Mouse (Mus musculus) ES-E14 (cell line): ENCODE data around the gene Ghrhr. TPM values are rescaled to one million over a fixed set of nuclear protein-coding genes. Genes with fewer than 3 reads are reported as not detected.

Experiments used
- DNase-seq: peaks from one replicate; pipeline ENCODE4 v3.0.0-alpha.2; 2013; ENCODE audit warnings: low read depth, low spot score
- H3K27ac ChIP-seq: 2 replicates; pipeline ENCODE4 v1.5.1; 2012; ENCODE audit warnings: low read depth, mild to moderate bottlenecking, low read length, moderate library complexity, mixed read lengths; ENCODE audit not compliant: poor library complexity, insufficient read depth, severe bottlenecking
- H3K36me3 ChIP-seq: 2 replicates; pipeline ENCODE4 v1.6.1; 2012; ENCODE audit warnings: mild to moderate bottlenecking, low read length, moderate library complexity, mixed read lengths; ENCODE audit not compliant: control insufficient read depth, poor library complexity, insufficient read depth, severe bottlenecking
- H3K4me1 ChIP-seq, 2 experiments: fragments of 150-350 bp in 1 of 2; sonication (generic) in 1 of 2; 2 replicates each; pipeline ENCODE4 v1.6.1; 2012; ENCODE audit warnings: low read length in 2 of 2, mild to moderate bottlenecking in 1 of 2, mixed read lengths in 1 of 2; ENCODE audit not compliant: control insufficient read depth in 2 of 2, insufficient read depth in 2 of 2, poor library complexity in 1 of 2
- H3K4me3 ChIP-seq, 2 experiments: fragments of 150-350 bp in 1 of 2; sonication (generic) in 1 of 2; 2 replicates each; pipeline ENCODE4 v1.5.1; 2012; ENCODE audit warnings: low read length in 2 of 2, low read depth in 1 of 2, mild to moderate bottlenecking in 1 of 2, mixed read lengths in 1 of 2; ENCODE audit not compliant: insufficient read depth in 1 of 2, poor library complexity in 1 of 2, severe bottlenecking in 1 of 2
- H3K9ac ChIP-seq: 2 replicates; pipeline ENCODE4 v1.6.1; 2012; ENCODE audit warnings: low read depth, mild to moderate bottlenecking, low read length, mixed read lengths; ENCODE audit not compliant: poor library complexity, insufficient read depth, severe bottlenecking
- H3K9me3 ChIP-seq: fragments of 150-350 bp; sonication (generic); 2 replicates; pipeline ENCODE4 v1.6.1; 2012; ENCODE audit warnings: low read depth, mild to moderate bottlenecking, low read length; ENCODE audit not compliant: control insufficient read depth, insufficient read depth
- CHD2 ChIP-seq: IDR thresholded peaks from 2 replicates; pipeline ENCODE4 v1.6.1; 2014; ENCODE audit warnings: mild to moderate bottlenecking, low read depth, low read length, inconsistent platforms
- HCFC1 ChIP-seq: IDR thresholded peaks from 2 replicates; pipeline ENCODE4 v1.6.1; 2012; ENCODE audit warnings: low read length, inconsistent platforms, borderline replicate concordance; ENCODE audit not compliant: insufficient read depth
- MAFK ChIP-seq: IDR thresholded peaks from 2 replicates; pipeline ENCODE4 v1.6.1; 2014; ENCODE audit warnings: mild to moderate bottlenecking, low read depth, low read length, inconsistent platforms; ENCODE audit not compliant: insufficient read depth
- ZC3H11A ChIP-seq: IDR thresholded peaks from 2 replicates; pipeline ENCODE4 v1.6.1; 2012; ENCODE audit warnings: low read depth, mild to moderate bottlenecking, inconsistent platforms, low read length, borderline replicate concordance
- ZNF384 ChIP-seq: IDR thresholded peaks from 2 replicates; pipeline ENCODE4 v1.6.1; 2012; ENCODE audit warnings: low read depth, low read length, inconsistent platforms
- in situ Hi-C, 2 experiments: fragments of 600-800 bp; cut with MboI; formaldehyde crosslinking; loops; one replicate each; pipeline ENCODE4 v1.15.1; 2025; ENCODE audit warnings: low sequenced_read_pairs in 2 of 2, inconsistent platforms in 1 of 2; ENCODE audit not compliant: unreplicated experiment in 2 of 2
- total RNA-seq: library from RNA; depleted of rRNA; stranded (reverse); fragments of 300-350 nt; gene quantifications from 2 replicates; pipeline ENCODE4 v1.2.3, GENCODE M21; 2012

Gene Ghrhr
- total RNA-seq, 1 experiment, result not detected

GRCm38 (mm10) chr6:55384356-55384951 lies 8.4 kb downstream of the Ghrhr start:
- Histone ChIP-seq H3K4me3 (no peak overlapping the region), H3K27ac (no peak overlapping the region), H3K36me3 (no peaks in the 10 kb centered on the region), H3K4me1 (no peaks in the 10 kb centered on the region; a peak in 1 of 4 replicates), H3K9ac (no peak overlapping the region), H3K9me3 (no peaks in the 10 kb centered on the region)
- TF ChIP-seq CHD2 (no peak), MAFK (no peak), ZNF384 (no peak), HCFC1 (no peak), ZC3H11A (no peak)
- no peak for DNase-seq
- in situ Hi-C loops, result no loop called here

- Histone ChIP-seq H3K9ac (no peak overlapping the region), H3K9me3 (no peaks in the 10 kb centered on the region), H3K36me3 (no peaks in the 10 kb centered on the region), H3K4me3 (no peak overlapping the region), H3K27ac (no peak overlapping the region), H3K4me1 (no peaks in the 10 kb centered on the region; a peak in 1 of 4 replicates)
- DNase-seq, result no peak
- TF ChIP-seq CHD2 (no peak), ZC3H11A (no peak), MAFK (no peak), HCFC1 (no peak), ZNF384 (no peak)
- in situ Hi-C loops, result no loop called here
Measured at GRCm38 (mm10) chr6:55388546-55389169, 12.6 kb downstream of the Ghrhr start.

DNA sequence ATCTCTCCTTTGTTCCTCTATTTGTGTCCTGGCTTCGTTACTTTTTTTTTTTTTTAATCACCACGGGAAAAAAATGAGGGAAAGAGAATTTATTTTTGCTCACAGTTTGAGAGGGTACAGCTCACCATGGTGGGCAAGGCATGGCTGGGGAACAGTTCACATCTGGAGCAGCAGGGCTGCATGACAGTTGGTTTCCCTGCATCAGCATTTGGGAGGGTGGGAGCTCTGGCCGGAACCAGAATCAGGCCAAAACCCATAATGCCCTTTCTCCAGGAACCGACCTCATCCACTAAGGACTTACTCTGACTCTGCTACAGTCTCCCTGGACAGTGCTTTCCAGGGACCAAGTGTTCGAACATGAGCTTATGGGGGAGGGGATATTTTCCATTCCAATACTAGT lies 13.2 kb downstream of the Ghrhr start:
- Histone ChIP-seq H3K27ac (no peak overlapping the region), H3K9me3 (no peaks in the 10 kb centered on the region), H3K36me3 (no peaks in the 10 kb centered on the region), H3K4me3 (no peak overlapping the region), H3K4me1 (no peaks in the 10 kb centered on the region; a peak in 1 of 4 replicates), H3K9ac (no peak overlapping the region)
- TF ChIP-seq HCFC1, result no peak
- TF ChIP-seq MAFK, result no peak
- no peak for TF ChIP-seq ZC3H11A
- no peak for TF ChIP-seq CHD2
- no peak for TF ChIP-seq ZNF384
- in situ Hi-C loops, result no loop called here
- DNase-seq, result no peak

- Histone ChIP-seq H3K9ac (no peak overlapping the region), H3K9me3 (no peaks in the 10 kb centered on the region), H3K4me3 (no peak overlapping the region), H3K4me1 (no peaks in the 10 kb centered on the region; a peak in 1 of 4 replicates), H3K27ac (no peak overlapping the region), H3K36me3 (no peaks in the 10 kb centered on the region)
- in situ Hi-C loops, result loop anchor here (5.0 to 10.0 kb wide), 2 partner anchors 120 to 123 kb away; no protein-coding TSS in a partner anchor
- no peak for DNase-seq
- TF ChIP-seq ZC3H11A (no peak), MAFK (no peak), HCFC1 (no peak), ZNF384 (no peak), CHD2 (no peak)
Measured at GRCm38 (mm10) chr6:55391814-55392213, 15.7 kb downstream of the Ghrhr start.
